Mouse (Mus musculus): Measurements from ENCODE around the gene Mrpl42. TPM values are rescaled to one million over a fixed set of nuclear protein-coding genes. Genes with fewer than 3 reads are reported as not detected.
"Not testable (repeated sequence)": the region's sequence is repeated elsewhere in the genome, so short reads cannot be mapped to it uniquely, and the experiment has no call there.

Gene Mrpl42
- 78.4 and 107 TPM in 2 replicates for polyA plus RNA-seq (2012; rRNA removed)

DNA sequence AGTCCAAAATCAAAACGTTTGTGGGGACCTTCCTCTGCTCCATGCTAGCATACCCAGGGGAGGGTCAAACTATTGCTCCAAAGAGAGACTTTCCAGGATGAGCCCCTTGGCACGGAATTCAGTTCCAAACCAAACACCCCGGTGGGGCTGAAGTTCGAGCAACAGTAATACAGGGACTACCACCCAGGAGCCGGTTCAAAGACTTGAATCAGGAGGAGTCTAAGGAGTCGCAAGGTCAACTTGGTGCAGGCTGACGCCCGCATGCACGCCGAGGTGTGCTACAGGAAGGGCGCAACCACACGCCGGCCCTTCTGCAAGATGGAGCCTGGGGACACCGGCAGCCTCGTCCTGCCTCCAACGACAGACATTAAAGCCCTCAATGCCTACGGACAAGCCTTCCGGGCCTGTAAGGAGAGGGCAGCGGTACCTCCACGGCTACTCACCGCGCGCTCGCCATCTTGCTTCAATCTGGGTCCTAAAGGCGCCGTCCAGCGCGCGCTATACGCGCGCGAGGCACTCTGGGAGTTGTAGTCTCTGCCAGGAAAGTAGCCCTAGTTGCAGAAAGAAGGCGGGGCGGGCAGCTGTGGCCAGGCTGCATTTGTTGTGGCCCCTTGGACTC lies at the start of gene Mrpl42:
Gene Mrpl42 (minus strand): TSS at position 478 of the 619 bp plus-strand sequence.
- under 1% methylated on average over 35 of the region's 35 CpGs for WGBS
- H3K4me3 ChIP-seq (ENCODE audit: control insufficient read depth, insufficient read depth, low read length) = peak within 1 kb of the TSS; percentile 94
- TF ChIP-seq CTCF (IDR thresholded peaks at IDR 0.05; ENCODE audit: borderline replicate concordance, control insufficient read depth, extremely low read depth, insufficient read depth, low read length, poor library complexity) (0 out of 2 replicates have a peak, but pooled peaks have one; percentile 60), POLR2A (IDR thresholded peaks at IDR 0.05; ENCODE audit: control insufficient read depth, extremely low read depth, insufficient read depth, low read length, poor library complexity) (peak; percentile 66; the same call in 1 of the 2 replicates)
- peak within 1 kb of the TSS; percentile 26; the same call in 1 of the 2 replicates for H3K27ac ChIP-seq (ENCODE audit: control insufficient read depth, insufficient read depth, low read length)
- peak; percentile 81 for DNase-seq
- H3K36me3 ChIP-seq (ENCODE audit: control insufficient read depth, insufficient read depth, low read length) = no peaks in the 10 kb centered on the region
- H3K4me1 ChIP-seq (replicated peaks; ENCODE audit: control insufficient read depth, insufficient read depth, low read length) = peaks cover 2% of the 10 kb centered on the region; the same call in 1 of the 2 replicates
- H3K27me3 ChIP-seq (ENCODE audit: control insufficient read depth, insufficient read depth, low read length) = no peaks in the 10 kb centered on the region

DNA sequence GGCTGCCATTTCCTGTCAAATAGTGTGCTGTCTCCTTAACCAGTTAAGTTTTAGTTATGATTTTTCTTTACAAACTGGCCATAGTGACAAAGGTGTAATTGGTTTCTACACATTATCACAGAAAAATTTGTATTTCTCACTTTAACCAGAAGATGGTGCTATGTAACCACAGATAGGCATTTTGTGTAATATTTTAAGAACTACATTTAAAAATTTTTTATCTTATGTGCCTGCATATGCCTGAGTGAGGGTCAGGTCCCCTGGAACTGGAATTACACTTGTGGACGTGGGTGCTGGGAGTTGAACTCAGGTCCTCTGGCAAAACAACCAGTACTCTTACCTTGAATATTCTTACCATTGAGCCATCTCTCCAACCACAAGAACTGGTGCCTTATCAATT lies 48.8 kb upstream of the Mrpl42 start:
- Histone ChIP-seq H3K4me3 (ENCODE audit: control insufficient read depth, insufficient read depth, low read length) (no peak overlapping the region), H3K27ac (ENCODE audit: control insufficient read depth, insufficient read depth, low read length) (no peak overlapping the region), H3K36me3 (ENCODE audit: control insufficient read depth, insufficient read depth, low read length) (peaks cover 16% of the 10 kb centered on the region), H3K4me1 (replicated peaks; ENCODE audit: control insufficient read depth, insufficient read depth, low read length) (no peaks in the 10 kb centered on the region), H3K27me3 (ENCODE audit: control insufficient read depth, insufficient read depth, low read length) (no peaks in the 10 kb centered on the region)
- 94% methylated on average over 1 of the region's 1 CpGs for WGBS
- no peak for DNase-seq
- TF ChIP-seq POLR2A (IDR thresholded peaks at IDR 0.05; ENCODE audit: control insufficient read depth, extremely low read depth, insufficient read depth, low read length, poor library complexity) (no peak), CTCF (IDR thresholded peaks at IDR 0.05; ENCODE audit: borderline replicate concordance, control insufficient read depth, extremely low read depth, insufficient read depth, low read length, poor library complexity) (no peak)

DNA sequence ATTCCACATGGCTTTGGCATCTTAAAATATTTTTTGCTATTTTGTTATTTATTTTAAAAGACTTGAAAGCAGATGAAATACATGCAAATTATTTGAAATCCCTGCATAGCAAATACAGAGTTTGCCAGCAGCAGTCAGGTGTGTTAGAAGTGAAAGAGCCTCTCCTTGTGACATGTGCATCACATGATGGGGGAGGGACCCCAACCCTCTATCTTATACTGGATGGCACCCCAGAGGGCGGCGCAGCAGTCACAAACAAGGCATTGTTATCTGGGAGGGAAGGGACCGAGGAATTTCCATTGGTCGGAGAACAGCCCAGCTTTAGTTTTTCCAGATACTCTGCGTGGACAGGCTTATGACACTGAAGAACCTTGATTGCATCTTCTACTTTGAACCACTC lies 47.3 kb upstream of the Mrpl42 start:
- not testable (repeated sequence) for H3K27ac ChIP-seq (ENCODE audit: control insufficient read depth, insufficient read depth, low read length); H3K4me1 ChIP-seq (replicated peaks; ENCODE audit: control insufficient read depth, insufficient read depth, low read length); DNase-seq; H3K4me3 ChIP-seq (ENCODE audit: control insufficient read depth, insufficient read depth, low read length); H3K27me3 ChIP-seq (ENCODE audit: control insufficient read depth, insufficient read depth, low read length)
- peaks cover 27% of the 10 kb centered on the region for H3K36me3 ChIP-seq (ENCODE audit: control insufficient read depth, insufficient read depth, low read length)
- over 99% methylated on average over 5 of the region's 5 CpGs for WGBS

DNA sequence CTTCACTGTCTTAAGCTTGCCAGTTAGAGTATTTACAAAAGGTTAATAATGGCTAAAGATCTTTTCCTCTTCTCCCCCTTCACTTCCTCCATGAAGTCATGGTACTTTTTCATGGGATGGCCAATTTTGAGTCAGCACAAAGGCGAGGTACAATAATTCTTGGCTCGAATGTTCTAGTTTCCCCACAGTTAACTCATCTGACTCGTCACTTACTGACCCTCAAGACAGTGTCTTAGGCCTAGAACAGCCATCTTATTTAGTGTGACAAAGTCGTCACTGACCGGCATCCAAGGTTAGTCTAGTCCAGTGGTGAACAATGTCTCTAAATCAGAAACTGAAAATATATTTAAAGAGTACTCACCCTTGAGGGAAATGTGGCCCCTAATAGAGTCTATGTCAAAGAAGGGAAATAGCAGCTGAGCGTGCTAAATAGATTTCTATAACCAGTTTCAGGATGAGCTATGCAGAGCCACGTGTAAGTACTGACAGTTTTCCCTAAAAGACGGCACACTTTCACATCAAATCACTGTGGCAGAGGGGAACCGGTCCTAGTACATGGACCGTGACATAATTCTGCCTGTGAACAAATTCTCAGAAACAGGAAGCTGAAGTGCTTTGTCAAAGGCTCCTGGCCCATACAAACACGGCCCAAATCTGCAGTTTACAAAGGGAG lies 46.5 kb upstream of the Mrpl42 start:
- 85% methylated on average over 11 of the region's 11 CpGs for WGBS
- no peak for TF ChIP-seq POLR2A (IDR thresholded peaks at IDR 0.05; ENCODE audit: control insufficient read depth, extremely low read depth, insufficient read depth, low read length, poor library complexity)
- no peak for TF ChIP-seq CTCF (IDR thresholded peaks at IDR 0.05; ENCODE audit: borderline replicate concordance, control insufficient read depth, extremely low read depth, insufficient read depth, low read length, poor library complexity)
- H3K36me3 ChIP-seq (ENCODE audit: control insufficient read depth, insufficient read depth, low read length) = peaks cover 30% of the 10 kb centered on the region
- H3K4me3 ChIP-seq (ENCODE audit: control insufficient read depth, insufficient read depth, low read length) = no peak overlapping the region
- no peak for DNase-seq
- no peaks in the 10 kb centered on the region for H3K27me3 ChIP-seq (ENCODE audit: control insufficient read depth, insufficient read depth, low read length)
- H3K27ac ChIP-seq (ENCODE audit: control insufficient read depth, insufficient read depth, low read length) = no peak overlapping the region
- H3K4me1 ChIP-seq (replicated peaks; ENCODE audit: control insufficient read depth, insufficient read depth, low read length) = no peaks in the 10 kb centered on the region

DNA sequence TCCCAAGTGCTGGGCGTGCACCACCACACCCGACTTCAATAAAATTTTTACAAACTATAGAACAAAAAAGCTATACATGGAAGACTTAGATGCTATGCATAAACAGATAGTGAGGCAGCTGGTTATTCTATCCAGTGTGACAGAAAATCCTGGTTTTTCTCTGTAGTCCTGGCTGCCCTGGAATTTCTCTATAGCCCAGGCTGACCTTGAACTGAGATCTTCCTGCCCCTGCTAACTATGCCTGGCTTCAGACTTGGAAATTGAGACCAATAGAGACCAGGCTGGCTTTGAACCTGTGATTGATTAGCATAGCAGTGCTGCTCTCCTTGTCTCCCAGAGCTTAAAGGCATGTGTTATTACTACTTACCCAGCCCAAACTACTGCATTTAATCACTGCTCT lies 44.4 kb upstream of the Mrpl42 start:
- Histone ChIP-seq H3K4me3 (ENCODE audit: control insufficient read depth, insufficient read depth, low read length) (no peak overlapping the region), H3K27ac (ENCODE audit: control insufficient read depth, insufficient read depth, low read length) (no peak overlapping the region), H3K4me1 (replicated peaks; ENCODE audit: control insufficient read depth, insufficient read depth, low read length) (no peaks in the 10 kb centered on the region), H3K36me3 (ENCODE audit: control insufficient read depth, insufficient read depth, low read length) (peaks cover 34% of the 10 kb centered on the region), H3K27me3 (ENCODE audit: control insufficient read depth, insufficient read depth, low read length) (no peaks in the 10 kb centered on the region)
- no peak for DNase-seq
- TF ChIP-seq CTCF (IDR thresholded peaks at IDR 0.05; ENCODE audit: borderline replicate concordance, control insufficient read depth, extremely low read depth, insufficient read depth, low read length, poor library complexity) (no peak), POLR2A (IDR thresholded peaks at IDR 0.05; ENCODE audit: control insufficient read depth, extremely low read depth, insufficient read depth, low read length, poor library complexity) (no peak)
- WGBS = 97% methylated on average over 2 of the region's 2 CpGs

DNA sequence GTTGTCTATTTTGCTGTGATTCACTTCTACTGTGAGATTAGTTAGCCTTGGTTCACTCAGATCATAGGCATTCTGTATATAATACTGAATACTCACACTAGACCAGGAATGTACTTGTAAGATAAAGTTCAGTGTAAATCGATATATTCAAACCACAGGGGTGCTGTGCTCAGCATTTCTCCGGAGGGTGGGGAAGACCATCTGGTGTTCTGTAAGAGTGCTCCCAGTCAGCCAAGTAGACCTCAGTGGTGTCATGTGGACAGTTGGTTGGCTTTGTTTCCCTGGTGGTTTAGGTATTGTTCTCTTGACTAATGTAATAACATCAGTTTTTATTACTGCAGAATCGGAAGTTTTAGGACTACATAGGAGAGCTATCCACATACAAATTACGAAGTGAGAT lies 43.3 kb upstream of the Mrpl42 start:
- TF ChIP-seq CTCF (IDR thresholded peaks at IDR 0.05; ENCODE audit: borderline replicate concordance, control insufficient read depth, extremely low read depth, insufficient read depth, low read length, poor library complexity) (no peak), POLR2A (IDR thresholded peaks at IDR 0.05; ENCODE audit: control insufficient read depth, extremely low read depth, insufficient read depth, low read length, poor library complexity) (no peak)
- 88% methylated on average over 4 of the region's 4 CpGs for WGBS
- DNase-seq = no peak
- no peak overlapping the region for H3K4me3 ChIP-seq (ENCODE audit: control insufficient read depth, insufficient read depth, low read length)
- no peaks in the 10 kb centered on the region for H3K4me1 ChIP-seq (replicated peaks; ENCODE audit: control insufficient read depth, insufficient read depth, low read length)
- no peaks in the 10 kb centered on the region for H3K27me3 ChIP-seq (ENCODE audit: control insufficient read depth, insufficient read depth, low read length)
- H3K27ac ChIP-seq (ENCODE audit: control insufficient read depth, insufficient read depth, low read length) = no peak overlapping the region
- peaks cover 28% of the 10 kb centered on the region; the same call in 1 of the 2 replicates for H3K36me3 ChIP-seq (ENCODE audit: control insufficient read depth, insufficient read depth, low read length)

Measured in thymus, adult 2 months (tissue).